Mouse (Mus musculus): ENCODE results near the gene Tlcd1.

GRCm38 (mm10) chr11:78160675-78161074, 15.8 kb upstream of the Tlcd1 start:
- TF ChIP-seq CTCF (conservative IDR thresholded peaks at IDR 0.05; ENCODE audit: insufficient read depth, insufficient read length, low read depth, low read length) (no peak), POLR2A (IDR thresholded peaks at IDR 0.05; ENCODE audit: low read depth, low read length) (no peak)

Data from kidney, adult 2 months (tissue).